Comparison of ENCODE assay signal across 21 mouse cellular contexts in genomic region chr9:109949801-109950200, GRCm38 (mm10). TPM values are rescaled to one million over a fixed set of nuclear protein-coding genes. Genes with fewer than 3 reads are reported as not detected.
DNase-seq lines count a peak whose midpoint lies in the region; ATAC-seq and TF ChIP-seq lines count a peak whose summit lies in the region.
"Had no signal": no experiment of that assay in that cellular context is flagged by ENCODE, and none has a peak within 500 bp of the region (broad histone marks: within the 10 kb centered on the region; RNA-seq: fewer than 3 reads in every experiment).

No protein-coding gene starts in this region.

- ATAC-seq in heart, postnatal 0 days (ENCODE audit: insufficient read depth, low read depth) = no peak
- ATAC-seq: CD4-positive, CD25-positive, alpha-beta regulatory T cell, adult 4 months; forebrain, embryonic 14.5 days; forebrain, postnatal 0 days; hindbrain, embryonic 16.5 days; intestine, embryonic 15.5 days had no signal

- H3K9me3 ChIP-seq in heart, postnatal 0 days (replicated peaks; ENCODE audit: control insufficient read depth, low read length) = 0 out of 2 replicates have a peak, but pooled peaks cover 3% of the 10 kb centered on the region
- H3K9me3 ChIP-seq: embryonic facial prominence, embryonic 12.5 days; embryonic facial prominence, embryonic 15.5 days; heart, embryonic 12.5 days; hindbrain, embryonic 10.5 days; hindbrain, embryonic 13.5 days; intestine, embryonic 15.5 days had no signal

- H3K36me3 ChIP-seq in heart, postnatal 0 days (replicated peaks; ENCODE audit: control insufficient read depth, insufficient read depth, low read length) = peaks cover 3% of the 10 kb centered on the region
- H3K36me3 ChIP-seq: embryonic facial prominence, embryonic 12.5 days; hindbrain, embryonic 13.5 days; intestine, embryonic 15.5 days had no signal

- H3K27me3 ChIP-seq in heart, postnatal 0 days (ENCODE audit: control insufficient read depth, insufficient read depth, low read length) = no peaks in the 10 kb centered on the region
- H3K27me3 ChIP-seq: embryonic facial prominence, embryonic 12.5 days; embryonic facial prominence, embryonic 15.5 days; heart, embryonic 12.5 days; hindbrain, embryonic 13.5 days; intestine, embryonic 15.5 days had no signal

- H3K27ac ChIP-seq in heart, postnatal 0 days (ENCODE audit: low read depth) = 0 out of 2 replicates have a peak overlapping the region, but pooled peaks have one; percentile 78
- H3K27ac ChIP-seq: embryonic facial prominence, embryonic 12.5 days; embryonic facial prominence, embryonic 15.5 days; hindbrain, embryonic 10.5 days; hindbrain, embryonic 13.5 days; intestine, embryonic 15.5 days had no signal

- TF ChIP-seq CTCF in heart, postnatal 0 days (IDR thresholded peaks at IDR 0.05; ENCODE audit: low read depth) = no peak

- DNase-seq in heart, adult 11 months = peak; percentile 59
- no peak for DNase-seq in heart, adult 9 months (ENCODE audit: low spot score in 2 of 2)
- no peak for DNase-seq in heart, postnatal 0 days (ENCODE audit: low spot score)
- no peak for DNase-seq in heart, postnatal 36 days
- DNase-seq in brain, adult 2 months (ENCODE audit: low read depth, low spot score) = peak; percentile 45
- DNase-seq in urinary bladder, postnatal 25 days (ENCODE audit: low spot score) = no peak
- DNase-seq: adrenal gland, adult 2 months; cerebellum, adult 11-12 months; cerebellum, adult 9-10 months; forebrain, postnatal 0 days; gastrocnemius, postnatal 36 days; kidney, adult 11 months had no signal

- 84% methylated on average over 4 of the region's 4 CpGs for WGBS in heart, postnatal 0 days

- H3K4me3 ChIP-seq in heart, postnatal 0 days (ENCODE audit: low read depth, low read length) = no peak overlapping the region
- H3K4me3 ChIP-seq: embryonic facial prominence, embryonic 12.5 days; embryonic facial prominence, embryonic 15.5 days; heart, embryonic 12.5 days; hindbrain, embryonic 10.5 days; hindbrain, embryonic 13.5 days; intestine, embryonic 15.5 days had no signal

- no peak overlapping the region for H3K9ac ChIP-seq in heart, postnatal 0 days (replicated peaks; ENCODE audit: low read depth, low read length)
- H3K9ac ChIP-seq: embryonic facial prominence, embryonic 12.5 days; embryonic facial prominence, embryonic 15.5 days; forebrain, postnatal 0 days; heart, embryonic 12.5 days; hindbrain, embryonic 13.5 days; intestine, embryonic 15.5 days had no signal

- H3K4me1 ChIP-seq in heart, postnatal 0 days (ENCODE audit: control insufficient read depth, insufficient read depth) = 0 out of 2 replicates have a peak, but pooled peaks cover 4% of the 10 kb centered on the region
- H3K4me1 ChIP-seq: embryonic facial prominence, embryonic 12.5 days; embryonic facial prominence, embryonic 15.5 days; hindbrain, embryonic 10.5 days; hindbrain, embryonic 13.5 days; intestine, embryonic 15.5 days had no signal

- TF ChIP-seq EP300 in heart, postnatal 0 days (IDR thresholded peaks at IDR 0.05; ENCODE audit: low read depth) = no peak

- intact Hi-C loops in heart, postnatal 36 days (cut with DNase I) = loop anchor here (2.0 kb wide), 1 partner anchor 15 kb away; no protein-coding TSS in a partner anchor

- no peak overlapping the region for H3K4me2 ChIP-seq in heart, postnatal 0 days (ENCODE audit: low read depth, low read length)
- H3K4me2 ChIP-seq: embryonic facial prominence, embryonic 12.5 days; embryonic facial prominence, embryonic 15.5 days; heart, embryonic 12.5 days; hindbrain, embryonic 13.5 days; intestine, embryonic 15.5 days had no signal

RNA-seq across cellular contexts. Expression of gene Map4, which starts 18.5 kb away (rescaled TPM):
- total RNA-seq in heart, postnatal 0 days (2014; rRNA removed; ENCODE audit: low replicate concordance) = 145 and 172 TPM in 2 replicates
- polyA plus RNA-seq in heart, postnatal 0 days (2015; fragmentation: Nextera tagmentation; extraction: Ambion mirVana) = 50.6 and 54.2 TPM in 2 replicates
- 100 to 1,000 TPM; 316 to 318 TPM for total RNA-seq in heart, postnatal 36 days (2021)

Comparison
In these comparisons a context has a peak if more than half of its experiments do, and no peak if none do; other contexts are left out.
1. DNase-seq: peak in heart, adult 11 months (single experiment) and brain, adult 2 months (single experiment); none in heart, adult 9 months (0 of 2), heart, postnatal 0 days (single experiment), heart, postnatal 36 days (0 of 2) and urinary bladder, postnatal 25 days (single experiment).